Mouse (Mus musculus): ENCODE data around the gene Grap2. TPM values are rescaled to one million over a fixed set of nuclear protein-coding genes. Genes with fewer than 3 reads are reported as not detected.

Grap2 gene
- polyA plus RNA-seq, 1 experiment from 2014 or later: 2.6 TPM

- no peak overlapping the region for H3K4me3 ChIP-seq
- no peak overlapping the region for H3K27ac ChIP-seq
- no peak overlapping the region for H3K4me2 ChIP-seq
- peaks cover 9% of the 10 kb centered on the region; the same call in 1 of the 2 replicates for H3K4me1 ChIP-seq (replicated peaks)
- peaks cover 50% of the 10 kb centered on the region for H3K27me3 ChIP-seq
- no peak for ATAC-seq (replicated peaks; ENCODE audit: insufficient number of reproducible peaks, insufficient read depth, low FRiP score, low read depth)
- no peaks in the 10 kb centered on the region for H3K36me3 ChIP-seq
- 36% methylated on average over 7 of the region's 7 CpGs for WGBS
- no peak overlapping the region for H3K9ac ChIP-seq
- H3K9me3 ChIP-seq (replicated peaks): no peaks in the 10 kb centered on the region
These were observed 116.1 kb downstream of the Grap2 start for GRCm38 (mm10) chr15:80688536-80688935.

- H3K4me2 ChIP-seq: no peak overlapping the region
- H3K9me3 ChIP-seq (replicated peaks): no peaks in the 10 kb centered on the region
- no peak overlapping the region for H3K4me3 ChIP-seq
- H3K27ac ChIP-seq: no peak overlapping the region
- H3K36me3 ChIP-seq: no peaks in the 10 kb centered on the region
- 47% methylated on average over 3 of the region's 3 CpGs for WGBS
- ATAC-seq (replicated peaks; ENCODE audit: insufficient number of reproducible peaks, insufficient read depth, low FRiP score, low read depth): no peak
- peaks cover 39% of the 10 kb centered on the region for H3K27me3 ChIP-seq
- H3K4me1 ChIP-seq (replicated peaks): peaks cover 7% of the 10 kb centered on the region
- no peak overlapping the region for H3K9ac ChIP-seq
These were observed 121.1 kb downstream of the Grap2 start for GRCm38 (mm10) chr15:80693492-80693891.

GRCm38 (mm10) chr15:80694125-80694910 is 121.9 kb downstream of the Grap2 start:
- H3K4me2 ChIP-seq: peak overlapping the region; percentile 40
- H3K4me3 ChIP-seq: no peak overlapping the region
- no peaks in the 10 kb centered on the region for H3K36me3 ChIP-seq
- no peak overlapping the region for H3K9ac ChIP-seq
- no peak overlapping the region for H3K27ac ChIP-seq
- peaks cover 38% of the 10 kb centered on the region for H3K27me3 ChIP-seq
- no peaks in the 10 kb centered on the region for H3K9me3 ChIP-seq (replicated peaks)
- no peak for ATAC-seq (replicated peaks; ENCODE audit: insufficient number of reproducible peaks, insufficient read depth, low FRiP score, low read depth)
- 19% methylated on average over 11 of the region's 11 CpGs for WGBS
- peaks cover 7% of the 10 kb centered on the region for H3K4me1 ChIP-seq (replicated peaks)

GRCm38 (mm10) chr15:80697564-80697963 is 125.2 kb downstream of the Grap2 start:
- 30% methylated on average over 5 of the region's 5 CpGs for WGBS
- no peak overlapping the region for H3K4me2 ChIP-seq
- H3K9ac ChIP-seq: no peak overlapping the region
- H3K4me3 ChIP-seq: no peak overlapping the region
- H3K4me1 ChIP-seq (replicated peaks): peaks cover 7% of the 10 kb centered on the region
- no peak for ATAC-seq (replicated peaks; ENCODE audit: insufficient number of reproducible peaks, insufficient read depth, low FRiP score, low read depth)
- H3K36me3 ChIP-seq: no peaks in the 10 kb centered on the region
- peaks cover 21% of the 10 kb centered on the region; the same call in 1 of the 2 replicates for H3K27me3 ChIP-seq
- H3K9me3 ChIP-seq (replicated peaks): no peaks in the 10 kb centered on the region
- H3K27ac ChIP-seq: peak overlapping the region; percentile 5; the same call in 1 of the 2 replicates

- 66% methylated on average over 8 of the region's 8 CpGs for WGBS
- no peak overlapping the region for H3K4me3 ChIP-seq
- no peak for ATAC-seq (replicated peaks; ENCODE audit: insufficient number of reproducible peaks, insufficient read depth, low FRiP score, low read depth)
These were observed 129.3 kb downstream of the Grap2 start for GRCm38 (mm10) chr15:80701481-80702257.

More at GRCm38 (mm10) chr15:80701481-80702257, 129.3 kb downstream of the Grap2 start:
- no peak overlapping the region for H3K4me2 ChIP-seq
- no peaks in the 10 kb centered on the region for H3K36me3 ChIP-seq
- no peaks in the 10 kb centered on the region for H3K9me3 ChIP-seq (replicated peaks)
- no peak overlapping the region for H3K27ac ChIP-seq
- peaks cover 12% of the 10 kb centered on the region for H3K4me1 ChIP-seq (replicated peaks)
- H3K27me3 ChIP-seq: peaks cover 11% of the 10 kb centered on the region; the same call in 1 of the 2 replicates
- H3K9ac ChIP-seq: no peak overlapping the region

Small RNAs within 50 kb of the gene (microRNA-seq; reads per million reads assigned to microRNA genes)
- gene Mir6957: not detected

Other genes with a start within 250 kb of the Grap2 start
- not detected in 2 replicates for gene Enthd1, start 7.4 kb upstream of the Grap2 start, polyA plus RNA-seq (2015; fragmentation: Nextera tagmentation; extraction: Ambion mirVana)
- 0.21 and 1.1 TPM in 2 replicates for gene Fam83f, start 99.3 kb downstream of the Grap2 start, polyA plus RNA-seq (2015; fragmentation: Nextera tagmentation; extraction: Ambion mirVana)
- 22.7 and 24.7 TPM in 2 replicates for gene Tnrc6b, start 138.7 kb downstream of the Grap2 start, polyA plus RNA-seq (2015; fragmentation: Nextera tagmentation; extraction: Ambion mirVana)